Mouse (Mus musculus): ENCODE measurements around the gene Pagr1a.

DNA sequence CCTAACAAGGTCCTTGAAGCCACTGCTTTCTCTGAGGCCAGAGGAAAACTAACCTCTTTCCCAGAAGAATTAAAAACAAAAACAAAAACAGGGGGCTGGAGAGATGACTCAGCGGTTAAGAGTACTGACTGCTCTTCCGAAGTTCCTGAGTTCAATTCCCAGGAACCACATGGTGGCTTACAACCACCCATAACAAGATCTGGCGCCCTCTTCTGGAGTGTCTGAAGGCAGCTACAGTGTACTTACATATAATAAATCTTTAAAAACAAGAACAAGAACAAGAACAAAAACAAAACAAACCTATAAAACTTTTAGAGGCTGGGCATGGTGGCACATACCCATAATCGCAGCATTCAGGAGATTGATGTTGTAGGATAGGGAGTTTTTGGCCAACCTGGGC lies 20.7 kb downstream of the Pagr1a start:
- no peak for TF ChIP-seq POLR2A (IDR thresholded peaks at IDR 0.05; ENCODE audit: insufficient read depth, low read depth, low read length)
- no peak for TF ChIP-seq CTCF (IDR thresholded peaks at IDR 0.05; ENCODE audit: insufficient read depth, low read depth, low read length)
